Mouse (Mus musculus) lung, postnatal 0 days (tissue): ENCODE data around the gene Dync1li2.

ENCODE experiments used
- CTCF ChIP-seq: IDR thresholded peaks from 2 replicates; pipeline ENCODE4 v1.5.1; 2016; ENCODE audit warnings: antibody characterized with exemption, mild to moderate bottlenecking
- EP300 ChIP-seq: IDR thresholded peaks from 2 replicates; pipeline ENCODE4 v1.6.1; 2016; ENCODE audit warnings: antibody characterized with exemption, mild to moderate bottlenecking, control low read depth

- TF ChIP-seq CTCF (no peak), EP300 (no peak)
Measured at GRCm38 (mm10) chr8:104369591-104369990, 73.3 kb downstream of the Dync1li2 start.
